Mouse (Mus musculus) liver, embryonic 16.5 days (tissue): Measurements from ENCODE around the gene Ccdc149. TPM values are rescaled to one million over a fixed set of nuclear protein-coding genes. Genes with fewer than 3 reads are reported as not detected.

Experiments used
- ATAC-seq: fragments of 200-750 bp; cut with Nextera tagmentation; 2 replicates; pipeline ENCODE4 v1.8.0; 2017; ENCODE audit warnings: low read depth, mild to moderate bottlenecking, moderate number of reproducible peaks, moderate library complexity
- H3K27ac ChIP-seq: fragments of 300-500 bp; sonication (generic); 2 replicates; pipeline ENCODE4 v1.5.1; 2014; ENCODE audit warnings: mild to moderate bottlenecking, low read length
- H3K27me3 ChIP-seq: fragments of 300-500 bp; sonication (generic); 2 replicates; pipeline ENCODE4 v1.6.1; 2014; ENCODE audit warnings: low read depth, low read length, mixed read lengths; ENCODE audit not compliant: control insufficient read depth, insufficient read depth
- H3K36me3 ChIP-seq: fragments of 300-500 bp; sonication (generic); 2 replicates; pipeline ENCODE4 v1.6.1; 2014; ENCODE audit warnings: mild to moderate bottlenecking; ENCODE audit not compliant: control insufficient read depth, insufficient read depth
- H3K4me1 ChIP-seq: fragments of 300-500 bp; sonication (generic); 2 replicates; pipeline ENCODE4 v1.6.1; 2014; ENCODE audit warnings: low read depth, low read length, mixed read lengths; ENCODE audit not compliant: control insufficient read depth
- H3K4me2 ChIP-seq: fragments of 300-500 bp; sonication (generic); 2 replicates; pipeline ENCODE4 v1.6.1; 2014; ENCODE audit warnings: low read depth, low read length, mixed read lengths
- H3K4me3 ChIP-seq: fragments of 300-500 bp; sonication (generic); 2 replicates; pipeline ENCODE4 v1.5.1; 2014; ENCODE audit warnings: low read depth, mild to moderate bottlenecking, low read length
- H3K9ac ChIP-seq: fragments of 300-500 bp; sonication (generic); 2 replicates; pipeline ENCODE4 v1.6.1; 2014; ENCODE audit warnings: low read depth, low read length
- H3K9me3 ChIP-seq: fragments of 300-500 bp; sonication (generic); replicated peaks from 2 replicates; pipeline ENCODE4 v1.6.1; 2016; ENCODE audit warnings: low read length; ENCODE audit not compliant: control insufficient read depth
- WGBS: fragments of 180-500 bp; shearing (Covaris S2); extraction: QIAGEN DNeasy Blood & Tissue Kit; methylation state at CpG from one replicate; pipeline ENCODE4 v1.1.7; 2014; ENCODE audit not compliant: insufficient replicate concordance; 5-methylcytosine and 5-hydroxymethylcytosine counted together
- polyA plus RNA-seq: library from polyadenylated mRNA; unstranded; fragments of >200 nt; fragmentation: Nextera tagmentation; extraction: Ambion mirVana; gene quantifications from 2 replicates; pipeline ENCODE4 v1.2.1, GENCODE M21; 2015

Gene Ccdc149
- polyA plus RNA-seq, 1 experiment from 2014 or later = 0.86 TPM

DNA sequence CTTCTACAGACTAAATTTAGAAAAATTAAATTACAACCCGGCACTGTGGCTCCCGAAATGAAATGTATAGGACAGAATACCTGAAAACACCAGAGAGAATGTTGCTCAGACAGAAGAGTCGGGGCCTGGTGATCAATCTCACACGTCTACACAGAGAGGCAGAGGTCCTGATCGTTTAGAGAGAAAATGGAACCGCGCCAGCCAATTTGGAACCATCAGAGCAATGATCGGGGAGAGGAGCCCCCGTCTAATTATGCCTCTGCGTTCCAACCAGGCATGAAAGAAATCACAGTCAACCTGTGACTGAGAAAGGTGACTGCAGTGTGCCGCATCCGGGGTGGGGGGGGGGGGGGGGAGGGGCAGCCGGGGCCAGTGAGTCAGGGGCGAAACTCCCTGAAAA is 24.4 kb upstream of the Ccdc149 start:
- Histone ChIP-seq H3K36me3 (no peaks in the 10 kb centered on the region), H3K27me3 (no peaks in the 10 kb centered on the region), H3K9me3 (no peaks in the 10 kb centered on the region), H3K4me1 (no peaks in the 10 kb centered on the region), H3K27ac (no peak overlapping the region), H3K4me2 (no peak overlapping the region), H3K9ac (no peak overlapping the region), H3K4me3 (no peak overlapping the region)
- WGBS = 59% methylated on average over 13 of the region's 14 CpGs
- ATAC-seq = no peak

DNA sequence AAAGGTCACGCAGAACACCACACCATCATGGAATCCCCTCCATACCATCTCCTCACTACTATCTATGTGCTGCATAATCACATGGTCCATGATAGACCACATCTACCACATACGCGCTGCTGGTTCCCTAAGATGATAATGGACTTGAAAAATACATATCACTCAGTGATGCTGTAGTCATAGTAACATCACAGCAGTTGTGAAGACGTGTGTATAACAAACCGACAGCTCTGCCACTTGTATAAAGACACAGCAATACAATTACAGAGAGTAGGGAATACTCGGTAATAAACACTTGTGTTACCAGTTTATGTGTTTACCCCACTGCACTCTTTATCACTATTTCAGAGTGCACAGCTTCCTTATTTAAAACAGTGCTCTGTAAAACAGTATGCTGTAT is 20.2 kb upstream of the Ccdc149 start:
- 68% methylated on average over 6 of the region's 6 CpGs for WGBS
- H3K9me3 ChIP-seq = no peaks in the 10 kb centered on the region

GRCm38 (mm10) chr5:52487559-52488430 is 16.5 kb upstream of the Ccdc149 start:
- 45% methylated on average over 13 of the region's 13 CpGs for WGBS
- H3K27me3 ChIP-seq = no peaks in the 10 kb centered on the region
- H3K9me3 ChIP-seq = no peaks in the 10 kb centered on the region
- H3K4me3 ChIP-seq = no peak overlapping the region
- H3K36me3 ChIP-seq = no peaks in the 10 kb centered on the region
- no peak overlapping the region for H3K27ac ChIP-seq
- no peaks in the 10 kb centered on the region for H3K4me1 ChIP-seq
- no peak overlapping the region for H3K4me2 ChIP-seq
- ATAC-seq = no peak
- H3K9ac ChIP-seq = no peak overlapping the region

More for the DNA sequence above, 20.2 kb upstream of the Ccdc149 start:
- H3K4me1 ChIP-seq = no peaks in the 10 kb centered on the region
- no peaks in the 10 kb centered on the region for H3K36me3 ChIP-seq
- no peak overlapping the region for H3K4me3 ChIP-seq
- H3K27ac ChIP-seq = no peak overlapping the region
- no peaks in the 10 kb centered on the region for H3K27me3 ChIP-seq
- no peak for ATAC-seq
- H3K4me2 ChIP-seq = no peak overlapping the region
- no peak overlapping the region for H3K9ac ChIP-seq

GRCm38 (mm10) chr5:52476826-52477225 is 5.5 kb upstream of the Ccdc149 start:
- Histone ChIP-seq H3K4me1 (no peaks in the 10 kb centered on the region), H3K36me3 (no peaks in the 10 kb centered on the region), H3K27me3 (no peaks in the 10 kb centered on the region), H3K4me2 (peak overlapping the region; percentile 33), H3K9me3 (no peaks in the 10 kb centered on the region; the same call in 1 of the 2 replicates), H3K27ac (no peak overlapping the region), H3K9ac (no peak overlapping the region), H3K4me3 (peak overlapping the region; percentile 38; the same call in 1 of the 2 replicates)
- ATAC-seq = no peak
- 8% methylated on average over 7 of the region's 7 CpGs for WGBS

GRCm38 (mm10) chr5:52476292-52476701 is 5.0 kb upstream of the Ccdc149 start:
- Histone ChIP-seq H3K4me1 (no peaks in the 10 kb centered on the region), H3K9me3 (no peaks in the 10 kb centered on the region; the same call in 1 of the 2 replicates), H3K9ac (no peak overlapping the region), H3K27ac (no peak overlapping the region), H3K27me3 (no peaks in the 10 kb centered on the region; the same call in 1 of the 2 replicates), H3K4me2 (peak overlapping the region; percentile 33), H3K4me3 (peak overlapping the region; percentile 38), H3K36me3 (no peaks in the 10 kb centered on the region)
- whole genome bisulfite sequencing = under 1% methylated on average over 23 of the region's 23 CpGs
- peak; percentile 86 for ATAC-seq

DNA sequence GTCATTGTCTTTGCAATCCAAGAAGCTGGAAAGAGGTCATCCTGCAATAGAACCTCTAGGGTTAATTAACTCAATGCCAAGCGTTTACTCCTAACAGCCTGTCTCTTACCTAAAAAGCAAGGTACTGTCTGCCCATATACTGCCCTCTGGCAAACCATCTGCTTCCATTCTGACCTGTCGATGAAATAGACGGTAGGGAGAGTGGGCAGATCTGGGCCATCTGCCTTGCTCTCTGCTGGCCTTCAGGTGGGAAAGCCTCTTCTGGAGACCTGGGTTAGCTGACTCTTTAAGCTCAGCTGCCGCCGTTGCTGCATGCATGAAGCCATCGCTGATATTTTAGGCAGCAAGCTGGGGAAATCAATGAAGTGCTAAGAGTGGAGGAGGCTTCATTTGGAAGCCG is 2.7 kb upstream of the Ccdc149 start:
- Histone ChIP-seq H3K4me3 (no peak overlapping the region), H3K4me1 (no peaks in the 10 kb centered on the region), H3K9me3 (no peaks in the 10 kb centered on the region; the same call in 1 of the 2 replicates), H3K4me2 (no peak overlapping the region), H3K27me3 (no peaks in the 10 kb centered on the region; the same call in 1 of the 2 replicates), H3K27ac (no peak overlapping the region), H3K36me3 (no peaks in the 10 kb centered on the region), H3K9ac (no peak overlapping the region)
- 70% methylated on average over 7 of the region's 7 CpGs for WGBS
- no peak for ATAC-seq

- ATAC-seq = no peak
- Histone ChIP-seq H3K9me3 (no peaks in the 10 kb centered on the region), H3K4me3 (peak overlapping the region; percentile 63; the same call in 1 of the 2 replicates), H3K27me3 (no peaks in the 10 kb centered on the region; the same call in 1 of the 2 replicates), H3K9ac (no peak overlapping the region), H3K36me3 (no peaks in the 10 kb centered on the region), H3K27ac (no peak overlapping the region), H3K4me2 (peak overlapping the region; percentile 63), H3K4me1 (no peaks in the 10 kb centered on the region)
- 45% methylated on average over 5 of the region's 5 CpGs for WGBS
These were observed 770 bp downstream of the Ccdc149 start for GRCm38 (mm10) chr5:52470551-52470950.

DNA sequence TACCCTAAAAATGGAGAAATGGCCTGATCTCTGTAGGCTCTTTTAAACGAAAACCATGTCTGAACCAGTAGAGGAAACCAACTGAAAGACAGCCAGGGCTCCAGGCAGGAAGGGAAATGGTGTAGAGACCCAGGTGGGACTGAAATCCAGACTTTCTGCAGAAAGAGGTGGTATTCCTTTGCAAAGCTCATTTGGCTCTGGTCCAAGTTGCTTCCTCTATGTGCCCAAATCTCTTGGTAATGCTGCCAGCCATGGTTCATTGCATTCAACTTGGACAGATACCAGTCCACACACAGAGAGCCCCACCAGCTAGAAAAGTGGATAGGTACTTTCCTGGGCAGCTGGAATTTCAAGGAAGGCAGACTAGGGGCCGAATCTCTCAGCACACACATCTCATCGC is 3.5 kb downstream of the Ccdc149 start:
- Histone ChIP-seq H3K27ac (no peak overlapping the region), H3K9me3 (no peaks in the 10 kb centered on the region), H3K9ac (no peak overlapping the region), H3K4me3 (no peak overlapping the region), H3K36me3 (no peaks in the 10 kb centered on the region), H3K4me2 (no peak overlapping the region), H3K27me3 (no peaks in the 10 kb centered on the region; the same call in 1 of the 2 replicates), H3K4me1 (no peaks in the 10 kb centered on the region)
- WGBS = 58% methylated on average over 3 of the region's 3 CpGs
- ATAC-seq = no peak

GRCm38 (mm10) chr5:52462447-52462846 is 8.9 kb downstream of the Ccdc149 start:
- H3K4me2 ChIP-seq = no peak overlapping the region
- H3K27me3 ChIP-seq = no peaks in the 10 kb centered on the region
- no peak overlapping the region for H3K4me3 ChIP-seq
- no peaks in the 10 kb centered on the region for H3K4me1 ChIP-seq
- WGBS = 53% methylated on average over 2 of the region's 2 CpGs
- H3K9ac ChIP-seq = no peak overlapping the region
- no peaks in the 10 kb centered on the region for H3K36me3 ChIP-seq
- no peak for ATAC-seq
- no peaks in the 10 kb centered on the region for H3K9me3 ChIP-seq
- H3K27ac ChIP-seq = no peak overlapping the region
